Mouse (Mus musculus): Measurements from ENCODE around the gene Irgc1.

- TF ChIP-seq CTCF (conservative IDR thresholded peaks at IDR 0.05; ENCODE audit: low read length) (no peak), NANOG (IDR thresholded peaks at IDR 0.05; ENCODE audit: borderline replicate concordance, low read length) (no peak)
Observed at GRCm38 (mm10) chr7:24405649-24406048, 46.4 kb downstream of the Irgc1 start.

Measured in E14TG2a.4 (cell line).